In genomic region chr19:26938911-26939310, GRCm38 (mm10) we compare ENCODE assay signal across 22 mouse cellular contexts. TPM values are rescaled to one million over a fixed set of nuclear protein-coding genes. Genes with fewer than 3 reads are reported as not detected.
DNase-seq lines count a peak whose midpoint lies in the region; ATAC-seq lines count a peak whose summit lies in the region.
"Had no signal": no experiment of that assay in that cellular context is flagged by ENCODE, and none has a peak within 500 bp of the region (broad histone marks: within the 10 kb centered on the region; RNA-seq: fewer than 3 reads in every experiment).

No protein-coding gene starts in this region.

- DNase-seq in kidney, postnatal 4 days: no peak
- DNase-seq in retina, postnatal 1 day: peak; percentile 5
- no peak for DNase-seq in retina, embryonic 14.5 days (ENCODE audit: low spot score)
- DNase-seq in adrenal gland, postnatal 14 days: peak; percentile 45
- no peak for DNase-seq in cerebellum, postnatal 25 days
- DNase-seq in left cerebral cortex, postnatal 14 days (ENCODE audit: low spot score in 2 of 2): no peak
- DNase-seq: cerebellum, adult 9-11 months; heart, postnatal 4 days; liver; lung, postnatal 14 days; thymus, adult 18-20 months had no signal

- H3K27ac ChIP-seq in kidney, embryonic 14.5 days (ENCODE audit: low read depth, low read length): no peak overlapping the region
- H3K27ac ChIP-seq: heart, embryonic 13.5 days; neural tube, embryonic 13.5 days had no signal

- no peaks in the 10 kb centered on the region for H3K27me3 ChIP-seq in kidney, embryonic 14.5 days (ENCODE audit: control insufficient read depth, insufficient read depth, low read length)
- H3K27me3 ChIP-seq: heart, embryonic 13.5 days; neural tube, embryonic 13.5 days; Patski had no signal

- no peak overlapping the region for H3K4me3 ChIP-seq in kidney, embryonic 14.5 days (ENCODE audit: low read length)
- H3K4me3 ChIP-seq: erythroblast, embryonic 14.5 days; heart, embryonic 13.5 days; neural tube, embryonic 13.5 days had no signal

- no peaks in the 10 kb centered on the region for H3K9me3 ChIP-seq in kidney, embryonic 14.5 days (ENCODE audit: control insufficient read depth, low read length)
- H3K9me3 ChIP-seq: heart, embryonic 13.5 days; neural tube, embryonic 13.5 days had no signal

- peaks cover 12% of the 10 kb centered on the region; the same call in 1 of the 2 replicates for H3K4me1 ChIP-seq in kidney, embryonic 14.5 days (ENCODE audit: control insufficient read depth, insufficient read depth, low read length)

- intact Hi-C loops in left cerebral cortex, postnatal 14 days (cut with DNase I): no loop called here

- 64% methylated on average over 8 of the region's 8 CpGs for WGBS in kidney, embryonic 14.5 days

- H3K9ac ChIP-seq in kidney, embryonic 14.5 days (ENCODE audit: low read depth, low read length): no peak overlapping the region
- H3K9ac ChIP-seq: heart, embryonic 13.5 days; neural tube, embryonic 13.5 days had no signal

- 0 out of 2 replicates have a peak, but pooled peaks have one; percentile 41 for ATAC-seq in kidney, embryonic 14.5 days (ENCODE audit: low FRiP score, low TSS enrichment)
- ATAC-seq: Patski had no signal

- H3K36me3 ChIP-seq in kidney, embryonic 14.5 days (ENCODE audit: control insufficient read depth, insufficient read depth, low read length): no peaks in the 10 kb centered on the region
- H3K36me3 ChIP-seq: heart, embryonic 13.5 days; neural tube, embryonic 13.5 days had no signal

- no peak overlapping the region for H3K4me2 ChIP-seq in kidney, embryonic 14.5 days (replicated peaks; ENCODE audit: low read depth, low read length)
- H3K4me2 ChIP-seq: heart, embryonic 13.5 days; neural tube, embryonic 13.5 days had no signal

RNA-seq across cellular contexts. Expression of gene Gm815, which starts 53.2 kb away (rescaled TPM):
- not detected in 2 replicates for polyA plus RNA-seq in kidney, embryonic 14.5 days (2014; fragmentation: Nextera tagmentation; extraction: Ambion mirVana)
- not detected in 2 replicates for total RNA-seq in adrenal gland, postnatal 14 days (2021)
- total RNA-seq in left cerebral cortex, postnatal 14 days (2021): not detected
- total RNA-seq: heart, postnatal 4 days; left cerebral cortex, adult 8-10 months; megakaryocyte-erythroid progenitor cell, adult 5-6 weeks; monocyte, adult 5-6 weeks had no signal
- polyA plus RNA-seq: erythroblast, embryonic 14.5 days; gonadal fat pad, adult 2 months; heart, embryonic 13.5 days; kidney, embryonic 16.5 days; neural tube, embryonic 13.5 days; Patski; urinary bladder, adult 2 months had no signal

Comparison
In these comparisons a context has a peak if more than half of its experiments do, and no peak if none do; other contexts are left out.
1. DNase-seq: peak in retina, postnatal 1 day (single experiment) and adrenal gland, postnatal 14 days (single experiment); none in kidney, postnatal 4 days (0 of 2), retina, embryonic 14.5 days (single experiment), cerebellum, postnatal 25 days (0 of 2) and left cerebral cortex, postnatal 14 days (0 of 2).